Mouse (Mus musculus): ENCODE data around the gene Cfap46. TPM values are rescaled to one million over a fixed set of nuclear protein-coding genes. Genes with fewer than 3 reads are reported as not detected.

Gene Cfap46
- polyA plus RNA-seq, 1 experiment = 4.6 TPM

DNA sequence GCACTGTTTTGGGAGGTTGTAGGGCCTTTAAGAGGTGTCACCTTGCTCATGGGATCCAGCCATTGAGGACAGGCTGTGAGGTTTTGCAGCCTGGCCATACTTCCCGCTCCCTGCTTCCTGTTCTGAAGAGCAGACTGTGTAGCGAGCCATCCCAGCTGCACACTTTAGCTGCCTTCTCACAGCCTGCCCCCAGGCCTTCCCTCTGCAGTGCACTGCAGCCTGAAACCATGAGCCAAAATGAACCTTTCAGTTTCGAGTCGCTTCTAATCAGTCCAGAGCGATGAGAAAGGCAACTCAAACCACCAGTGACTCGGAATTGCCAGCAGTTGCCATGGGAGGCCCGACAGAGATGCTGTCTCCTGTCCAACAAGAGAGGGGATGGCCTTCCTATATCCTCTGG lies 33.9 kb downstream of the Cfap46 start:
- no peak for TF ChIP-seq POLR2A (IDR thresholded peaks at IDR 0.05; ENCODE audit: borderline replicate concordance, extremely low read depth, insufficient read depth, insufficient read length, poor library complexity, severe bottlenecking)
- TF ChIP-seq CTCF (IDR thresholded peaks at IDR 0.05; ENCODE audit: borderline replicate concordance, extremely low read depth, insufficient read depth, insufficient read length) = no peak

DNA sequence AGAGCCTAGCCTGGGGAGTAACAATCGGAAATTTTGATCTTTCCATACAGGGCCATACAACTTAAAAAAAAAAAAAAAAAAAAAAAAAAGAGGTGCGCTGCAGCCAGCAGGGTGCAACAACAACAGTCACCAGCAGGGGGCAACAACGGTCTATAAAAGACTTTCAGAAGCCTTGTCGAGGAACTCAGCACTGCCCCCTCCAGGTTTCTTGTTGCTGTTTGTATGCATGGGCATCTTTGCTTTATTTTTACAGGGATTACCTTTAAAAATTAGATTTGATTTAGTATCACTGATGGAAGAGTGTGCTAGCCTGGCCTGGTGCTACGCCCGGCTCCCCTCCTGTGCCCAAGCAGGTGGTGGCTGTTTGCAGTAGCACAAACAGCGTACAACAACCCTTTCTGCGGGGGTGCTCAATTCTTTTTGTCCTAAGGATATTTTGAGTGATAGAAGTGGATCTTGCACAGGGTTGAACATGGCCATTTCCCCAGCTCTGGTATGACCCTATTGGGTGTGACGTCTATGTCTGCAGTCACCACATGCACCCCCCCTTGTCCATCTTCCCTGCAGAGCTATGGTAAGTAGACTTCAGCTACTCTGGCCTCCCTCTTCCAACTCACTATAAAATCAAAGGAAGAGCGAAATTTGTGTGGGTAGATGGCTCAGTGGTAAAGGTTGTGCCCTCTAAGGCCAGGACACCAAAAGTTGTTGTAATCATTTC lies 35.4 kb downstream of the Cfap46 start:
- peak; percentile 94 for DNase-seq (ENCODE audit: low read depth)
- TF ChIP-seq CTCF (IDR thresholded peaks at IDR 0.05; ENCODE audit: borderline replicate concordance, extremely low read depth, insufficient read depth, insufficient read length) (peak; percentile 95), POLR2A (IDR thresholded peaks at IDR 0.05; ENCODE audit: borderline replicate concordance, extremely low read depth, insufficient read depth, insufficient read length, poor library complexity, severe bottlenecking) (no peak)

More for the DNA sequence above, 33.9 kb downstream of the Cfap46 start:
- no peak for DNase-seq (ENCODE audit: low read depth)

DNA sequence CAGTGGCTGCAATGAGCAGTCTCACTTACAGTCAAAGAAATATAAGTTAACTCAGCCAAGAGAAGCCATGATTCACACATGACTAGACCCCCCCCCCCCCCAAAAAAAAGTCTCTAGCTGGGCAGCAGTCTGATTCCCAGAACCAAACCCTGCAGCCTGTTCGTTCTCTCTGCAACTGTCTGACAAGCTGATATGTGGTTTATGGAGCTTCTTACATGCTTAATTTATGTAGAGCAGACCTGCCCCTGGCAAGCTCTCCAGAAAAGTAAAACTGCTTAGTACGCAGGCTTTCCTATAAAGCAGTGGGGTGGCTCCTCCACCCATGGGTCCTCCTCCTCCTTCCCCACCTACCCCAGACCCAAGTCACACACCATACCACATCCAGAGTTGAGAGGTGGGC lies 50.2 kb downstream of the Cfap46 start:
- TF ChIP-seq CTCF (IDR thresholded peaks at IDR 0.05; ENCODE audit: borderline replicate concordance, extremely low read depth, insufficient read depth, insufficient read length) = no peak
- TF ChIP-seq POLR2A (IDR thresholded peaks at IDR 0.05; ENCODE audit: borderline replicate concordance, extremely low read depth, insufficient read depth, insufficient read length, poor library complexity, severe bottlenecking) = no peak
- peak; percentile 35 for DNase-seq (ENCODE audit: low read depth)

DNA sequence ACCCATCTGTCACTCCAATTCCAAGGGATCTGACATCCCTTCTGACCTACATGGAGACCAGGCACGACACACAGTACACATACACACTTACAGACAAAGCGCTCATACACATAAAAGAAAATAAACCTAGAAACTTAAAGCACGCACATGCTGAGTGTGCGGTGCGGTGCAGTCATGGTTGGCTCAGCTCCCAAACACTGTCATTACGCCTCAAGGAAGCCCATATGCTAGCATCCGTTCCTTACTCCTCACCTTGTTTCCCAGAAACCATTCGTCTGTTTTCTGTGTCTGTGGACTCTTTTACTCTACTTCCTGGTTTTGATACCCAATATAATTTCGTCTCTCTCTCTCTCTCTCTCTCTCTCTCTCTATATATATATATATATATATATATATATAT lies 58.5 kb downstream of the Cfap46 start:
- DNase-seq (ENCODE audit: low read depth) = peak; percentile 76

DNA sequence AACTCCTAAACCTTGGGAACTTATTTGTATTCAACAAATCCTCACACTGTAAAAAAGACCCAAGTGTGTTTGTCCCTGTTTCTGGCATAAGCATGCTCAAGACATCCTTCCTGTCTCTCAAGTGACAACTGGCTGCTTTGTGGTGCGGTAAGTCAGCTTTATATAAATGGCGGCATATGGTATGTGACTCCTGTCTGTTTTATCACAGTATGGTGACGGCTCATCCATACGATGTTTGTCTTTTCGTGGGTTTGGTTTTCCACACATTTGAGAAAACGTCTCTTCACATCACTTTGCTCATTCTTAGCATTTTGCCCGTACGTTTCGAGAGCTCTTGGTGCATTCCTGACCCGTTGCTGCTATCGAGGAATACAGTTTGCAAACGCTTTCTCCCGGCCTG lies 61.0 kb downstream of the Cfap46 start:
- TF ChIP-seq POLR2A (IDR thresholded peaks at IDR 0.05; ENCODE audit: borderline replicate concordance, extremely low read depth, insufficient read depth, insufficient read length, poor library complexity, severe bottlenecking) = no peak
- TF ChIP-seq CTCF (IDR thresholded peaks at IDR 0.05; ENCODE audit: borderline replicate concordance, extremely low read depth, insufficient read depth, insufficient read length) = no peak
- peak; percentile 68 for DNase-seq (ENCODE audit: low read depth)

More for the DNA sequence above, 58.5 kb downstream of the Cfap46 start:
- TF ChIP-seq CTCF (IDR thresholded peaks at IDR 0.05; ENCODE audit: borderline replicate concordance, extremely low read depth, insufficient read depth, insufficient read length) = no peak
- TF ChIP-seq POLR2A (IDR thresholded peaks at IDR 0.05; ENCODE audit: borderline replicate concordance, extremely low read depth, insufficient read depth, insufficient read length, poor library complexity, severe bottlenecking) = no peak

DNA sequence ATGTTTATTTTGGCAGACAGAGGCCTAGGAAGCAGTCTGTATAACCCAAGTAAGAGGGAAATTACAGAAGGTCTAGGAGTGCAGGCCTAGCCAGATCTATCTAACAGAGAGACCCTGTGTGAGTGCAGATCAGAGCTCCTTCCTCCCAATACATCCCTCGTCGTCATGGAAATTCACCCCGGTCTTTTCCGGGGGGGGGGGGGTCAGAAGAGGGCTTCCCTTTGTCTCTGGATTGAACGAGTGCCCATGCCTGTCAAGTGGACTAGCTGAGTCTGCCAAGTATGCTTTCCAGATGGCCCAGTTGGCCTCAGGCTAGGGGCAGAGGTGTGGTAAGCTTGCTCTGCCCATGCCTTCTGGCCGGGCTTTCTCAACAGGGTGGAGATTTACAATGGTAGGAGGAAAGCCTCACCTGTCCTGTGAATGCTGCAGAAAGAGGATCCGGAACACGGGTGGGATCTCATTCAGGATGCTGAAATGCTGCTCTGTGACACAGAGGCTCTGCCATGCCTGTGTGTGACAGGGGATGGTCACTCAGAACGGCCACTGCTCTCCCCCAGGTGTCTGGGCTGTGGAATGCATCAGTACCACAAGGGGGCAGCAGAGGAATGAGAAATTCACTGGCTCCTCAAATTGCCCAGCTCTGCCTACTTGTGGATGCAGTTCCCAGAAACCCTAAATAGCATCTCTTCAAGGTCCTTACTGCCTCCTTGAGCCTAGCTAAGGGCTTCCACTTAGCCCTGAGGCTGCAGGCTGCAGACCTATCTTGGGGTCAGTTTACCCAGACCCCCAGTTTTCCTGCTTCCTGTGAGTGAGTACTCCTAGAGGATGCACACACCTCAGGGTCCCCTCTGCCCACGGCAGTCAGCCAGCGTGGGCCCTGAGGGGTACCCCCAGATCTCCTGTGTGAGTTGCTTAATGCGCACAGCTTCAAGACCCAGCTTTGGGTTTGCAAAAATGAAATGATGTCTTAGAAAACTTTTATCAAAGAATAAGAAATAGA lies 67.5 kb downstream of the Cfap46 start:
- TF ChIP-seq POLR2A (IDR thresholded peaks at IDR 0.05; ENCODE audit: borderline replicate concordance, extremely low read depth, insufficient read depth, insufficient read length, poor library complexity, severe bottlenecking) = no peak
- peak; percentile 92 for TF ChIP-seq CTCF (IDR thresholded peaks at IDR 0.05; ENCODE audit: borderline replicate concordance, extremely low read depth, insufficient read depth, insufficient read length)
- peak; percentile 88 for DNase-seq (ENCODE audit: low read depth)

DNA sequence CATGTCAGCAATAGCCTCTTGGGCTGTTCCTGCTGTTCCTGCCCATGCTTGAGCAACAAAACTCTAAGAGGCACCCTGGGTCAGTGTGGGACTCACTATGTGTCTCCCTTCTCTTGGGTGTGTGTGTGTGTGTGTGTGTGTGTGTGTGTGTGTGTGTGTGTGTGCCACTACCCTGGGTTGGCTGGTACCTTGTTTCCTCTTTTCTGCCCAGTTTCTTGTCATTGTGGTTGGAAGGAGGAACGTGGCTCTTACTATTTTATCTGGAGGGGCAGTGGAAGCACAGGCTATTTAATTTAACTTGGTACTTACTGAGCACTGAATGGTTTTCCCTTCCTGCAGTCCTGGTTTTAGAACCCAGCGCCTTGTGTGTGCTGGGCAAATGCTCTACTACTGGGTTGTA lies 73.3 kb downstream of the Cfap46 start:
- DNase-seq (ENCODE audit: low read depth) = no peak
- TF ChIP-seq CTCF (IDR thresholded peaks at IDR 0.05; ENCODE audit: borderline replicate concordance, extremely low read depth, insufficient read depth, insufficient read length) (no peak), POLR2A (IDR thresholded peaks at IDR 0.05; ENCODE audit: borderline replicate concordance, extremely low read depth, insufficient read depth, insufficient read length, poor library complexity, severe bottlenecking) (no peak)

DNA sequence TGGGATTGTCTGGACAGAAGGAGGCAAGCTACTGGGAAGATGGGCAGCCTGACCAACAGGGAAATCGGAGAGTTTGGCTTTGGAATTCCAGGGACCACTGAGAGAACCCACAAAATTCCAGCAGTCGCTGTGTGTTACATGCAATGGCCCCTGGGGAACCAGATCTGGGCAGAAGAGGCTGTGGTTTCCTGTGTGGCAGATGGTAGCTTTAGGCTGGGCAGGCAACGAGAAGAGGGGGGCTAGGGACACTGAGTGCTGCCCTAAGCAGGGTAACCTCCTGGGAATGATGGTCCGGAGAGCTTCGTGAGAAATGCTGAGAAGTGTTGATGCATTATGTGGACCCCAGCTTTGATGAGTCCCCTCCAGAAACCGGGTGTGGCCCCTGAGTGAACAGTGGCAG lies 87.8 kb downstream of the Cfap46 start:
- DNase-seq (ENCODE audit: low read depth) = no peak
- TF ChIP-seq POLR2A (IDR thresholded peaks at IDR 0.05; ENCODE audit: borderline replicate concordance, extremely low read depth, insufficient read depth, insufficient read length, poor library complexity, severe bottlenecking) (no peak), CTCF (IDR thresholded peaks at IDR 0.05; ENCODE audit: borderline replicate concordance, extremely low read depth, insufficient read depth, insufficient read length) (no peak)

DNA sequence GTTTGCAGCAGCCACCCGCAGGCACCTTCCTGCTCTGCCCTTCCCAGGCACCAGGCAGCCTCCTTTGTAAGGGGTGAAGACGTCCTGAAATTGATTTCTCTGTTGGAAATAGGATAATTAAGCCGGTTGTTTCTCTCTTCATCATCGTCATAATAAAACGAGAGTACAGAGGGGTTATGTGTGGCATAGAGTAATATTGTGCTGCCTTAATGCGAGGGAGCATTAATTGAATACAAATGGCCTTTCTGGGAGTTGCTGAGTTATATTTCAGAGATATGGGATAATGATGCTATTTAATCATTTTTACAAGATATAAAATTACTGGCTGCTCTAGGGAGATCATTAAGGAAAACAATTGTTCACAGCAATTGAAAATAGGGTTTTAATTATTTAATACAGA lies 88.3 kb downstream of the Cfap46 start:
- no peak for DNase-seq (ENCODE audit: low read depth)
- TF ChIP-seq CTCF (IDR thresholded peaks at IDR 0.05; ENCODE audit: borderline replicate concordance, extremely low read depth, insufficient read depth, insufficient read length) = no peak
- no peak for TF ChIP-seq POLR2A (IDR thresholded peaks at IDR 0.05; ENCODE audit: borderline replicate concordance, extremely low read depth, insufficient read depth, insufficient read length, poor library complexity, severe bottlenecking)

DNA sequence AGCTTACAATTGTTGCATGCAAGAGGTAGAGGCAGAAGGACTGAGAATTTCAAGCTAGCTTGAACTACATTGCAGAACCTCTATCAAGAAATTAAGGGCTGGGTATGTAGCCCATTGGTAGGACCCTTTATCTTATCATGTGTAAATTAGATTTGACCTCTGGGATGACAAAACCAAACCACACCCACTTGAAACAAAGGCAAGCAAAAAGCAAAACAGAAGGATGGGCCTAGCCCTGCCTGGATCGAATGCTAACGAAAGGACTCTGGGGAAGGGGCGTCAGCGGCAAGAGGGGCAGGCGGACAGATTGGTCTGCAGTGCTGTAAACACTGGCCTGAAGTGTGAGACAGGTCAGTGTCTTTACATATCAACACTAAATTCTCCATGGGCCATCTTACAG lies 92.3 kb downstream of the Cfap46 start:
- DNase-seq (ENCODE audit: low read depth) = no peak
- TF ChIP-seq CTCF (IDR thresholded peaks at IDR 0.05; ENCODE audit: borderline replicate concordance, extremely low read depth, insufficient read depth, insufficient read length) (no peak), POLR2A (IDR thresholded peaks at IDR 0.05; ENCODE audit: borderline replicate concordance, extremely low read depth, insufficient read depth, insufficient read length, poor library complexity, severe bottlenecking) (no peak)

DNA sequence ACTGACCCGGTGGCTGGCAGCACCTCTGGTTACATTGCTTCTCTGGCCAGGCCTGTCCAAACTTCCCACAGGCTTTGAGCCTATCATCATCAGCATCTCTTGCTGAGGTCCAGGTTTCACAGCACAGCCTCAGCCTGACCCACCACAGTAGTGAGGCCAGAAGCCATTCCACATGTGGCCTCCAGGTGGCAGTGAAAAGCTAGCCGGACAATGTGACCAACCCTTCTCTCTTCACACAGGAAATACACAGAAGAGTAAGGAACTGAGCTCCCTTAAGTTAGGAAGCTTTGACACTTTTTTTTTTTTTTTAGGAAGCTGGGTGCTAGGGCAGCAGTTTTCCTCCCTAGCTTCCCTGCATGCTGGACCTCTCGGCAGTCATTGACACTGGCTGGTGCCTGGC lies 93.3 kb downstream of the Cfap46 start:
- peak; percentile 79 for TF ChIP-seq CTCF (IDR thresholded peaks at IDR 0.05; ENCODE audit: borderline replicate concordance, extremely low read depth, insufficient read depth, insufficient read length)
- TF ChIP-seq POLR2A (IDR thresholded peaks at IDR 0.05; ENCODE audit: borderline replicate concordance, extremely low read depth, insufficient read depth, insufficient read length, poor library complexity, severe bottlenecking) = no peak
- DNase-seq (ENCODE audit: low read depth) = peak; percentile 40
